Mouse (Mus musculus) fibroblast of lung, adult 2 months (primary cell): ENCODE results near the gene Galnt2.

Experiments
- DNase-seq: peaks from one replicate; pipeline ENCODE4 v3.0.0-alpha.2; 2011; ENCODE audit warnings: low read depth

The Galnt2 gene

DNA sequence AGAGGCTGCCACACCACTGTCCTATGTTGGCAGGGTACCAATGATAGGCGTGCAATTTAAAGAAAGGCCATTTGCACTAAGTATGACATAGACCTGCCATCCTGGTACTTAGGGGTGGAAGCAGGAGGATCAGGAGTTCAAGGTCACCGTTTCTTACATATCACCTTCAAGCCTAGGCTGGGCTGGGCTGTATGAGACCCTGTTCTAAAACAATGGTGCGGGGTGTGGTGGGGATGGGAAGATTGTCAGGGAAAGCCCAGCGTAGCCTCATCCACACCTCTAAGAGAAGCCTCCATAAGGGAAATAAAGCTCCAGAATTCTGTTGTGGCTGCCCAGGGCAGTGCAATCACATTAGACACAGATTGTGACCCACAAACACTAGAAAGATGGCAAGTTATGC, 4.3 kb downstream of the Galnt2 start:
- DNase-seq = no peak

DNA sequence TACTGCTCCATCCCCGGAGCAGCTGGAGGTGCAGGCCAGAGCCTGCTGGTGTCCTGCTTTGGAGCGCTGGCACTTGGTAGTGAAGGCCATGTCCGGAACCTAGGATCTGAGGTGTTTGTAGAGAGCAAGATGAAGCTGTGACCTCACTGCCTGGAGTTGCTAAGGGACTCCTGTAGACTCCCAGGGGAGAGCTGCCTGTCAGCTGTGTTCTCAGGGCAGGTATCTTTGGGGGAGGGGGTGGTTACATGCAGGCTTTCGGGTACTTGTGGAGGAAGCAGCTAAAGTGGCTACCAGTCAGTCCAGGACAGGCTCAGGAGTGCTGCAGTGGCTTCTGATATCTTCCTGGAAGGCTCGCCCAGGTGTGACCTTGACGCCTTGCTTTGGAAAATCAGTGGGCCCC, 8.2 kb downstream of the Galnt2 start:
- DNase-seq = no peak

DNA sequence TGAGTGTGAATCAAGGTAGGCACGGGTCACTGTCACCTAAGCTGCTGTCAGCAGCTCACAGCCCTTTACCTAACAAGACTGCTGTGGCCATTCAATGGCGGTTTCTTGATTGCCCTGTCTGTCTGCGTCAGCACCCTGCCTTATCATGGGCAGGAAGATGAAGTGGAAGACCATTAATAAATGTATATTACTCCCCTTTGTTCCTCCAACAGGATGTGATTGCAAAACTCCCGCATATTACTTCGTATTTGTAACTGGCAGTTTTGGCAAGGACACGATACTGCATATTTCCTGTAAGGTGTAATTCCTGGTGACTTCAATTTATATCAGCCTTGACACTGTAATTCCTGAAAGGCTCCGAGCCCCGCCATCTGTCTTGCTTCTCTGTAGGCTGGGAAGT, 9.7 kb downstream of the Galnt2 start:
- DNase-seq = no peak

DNA sequence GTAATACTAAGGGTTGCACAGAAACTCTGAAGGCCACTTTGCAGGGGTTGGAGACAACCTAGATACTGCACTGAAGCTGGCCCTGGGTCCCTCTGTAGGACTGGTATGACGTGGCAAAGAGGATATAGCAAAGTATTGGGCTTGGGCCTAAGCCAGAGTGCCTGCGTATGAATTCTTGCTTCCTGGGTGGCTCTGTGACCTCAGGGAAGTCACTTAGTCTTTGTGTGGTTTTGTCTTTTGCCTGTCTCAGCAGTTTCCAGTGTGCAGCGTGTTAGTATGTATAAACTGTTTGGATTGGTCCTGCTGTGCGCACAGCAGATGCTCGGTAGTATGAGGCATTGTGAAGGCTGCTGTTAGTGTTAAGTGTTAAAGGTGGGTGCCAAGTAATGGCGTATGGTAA, 11.0 kb downstream of the Galnt2 start:
- DNase-seq = no peak

DNA sequence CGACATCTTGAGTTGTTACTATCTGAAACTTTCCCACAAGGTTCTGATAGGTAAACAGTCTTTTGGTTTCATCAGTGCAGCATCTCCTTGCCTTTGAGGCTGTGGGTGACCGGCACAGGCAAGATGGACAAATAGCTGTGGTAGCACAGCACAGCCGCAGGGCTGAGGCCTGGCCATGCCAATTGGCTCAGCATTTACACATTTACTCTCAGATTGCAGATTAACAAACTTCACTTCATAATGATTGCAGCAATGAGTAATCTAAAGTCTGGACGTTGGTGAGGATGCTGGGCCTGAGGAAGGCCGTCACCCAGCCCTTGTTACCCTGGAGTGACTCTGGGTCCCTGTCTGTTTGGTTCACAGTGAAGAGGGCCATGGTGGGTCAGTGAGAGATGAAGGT, 11.7 kb downstream of the Galnt2 start:
- DNase-seq = no peak

DNA sequence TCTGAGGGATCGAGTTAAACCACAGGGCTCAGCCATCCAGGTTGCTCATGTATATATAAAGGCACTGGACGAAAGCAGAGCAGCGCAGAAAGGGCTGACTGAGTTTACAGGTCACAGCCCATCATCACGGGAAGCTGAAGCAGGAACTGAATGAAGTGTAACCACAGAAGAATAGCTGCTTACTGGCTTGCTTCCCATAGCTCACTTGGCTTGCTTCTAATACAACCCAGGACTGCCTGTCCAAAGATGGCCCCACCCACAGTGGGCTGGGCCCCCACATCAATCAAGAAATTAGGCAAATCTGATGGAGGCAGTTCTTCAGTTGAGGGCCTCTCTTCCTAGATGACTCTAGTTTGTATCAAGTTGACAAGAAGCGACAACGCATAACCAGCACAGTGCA, 16.4 kb downstream of the Galnt2 start:
- DNase-seq = no peak

DNA sequence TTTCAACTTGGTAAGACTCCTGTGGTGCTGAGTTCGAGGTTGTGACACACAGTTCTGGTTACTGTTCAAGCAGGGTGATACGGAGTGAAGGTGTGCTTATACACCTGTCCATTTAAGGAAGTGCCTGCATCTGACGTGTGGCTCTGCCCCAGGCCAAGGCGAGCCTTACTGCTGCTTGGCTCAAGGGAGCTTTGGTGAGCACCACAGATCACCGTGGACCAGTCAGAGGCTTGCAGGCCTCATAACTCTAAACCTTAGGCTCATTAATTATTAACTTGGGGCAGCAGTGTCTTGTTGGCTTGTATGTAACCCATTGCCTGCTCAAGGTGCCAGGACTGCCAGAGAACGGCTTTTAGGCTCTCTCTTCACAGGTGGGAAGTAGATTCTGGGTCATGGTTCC, 17.5 kb downstream of the Galnt2 start:
- DNase-seq = no peak

DNA sequence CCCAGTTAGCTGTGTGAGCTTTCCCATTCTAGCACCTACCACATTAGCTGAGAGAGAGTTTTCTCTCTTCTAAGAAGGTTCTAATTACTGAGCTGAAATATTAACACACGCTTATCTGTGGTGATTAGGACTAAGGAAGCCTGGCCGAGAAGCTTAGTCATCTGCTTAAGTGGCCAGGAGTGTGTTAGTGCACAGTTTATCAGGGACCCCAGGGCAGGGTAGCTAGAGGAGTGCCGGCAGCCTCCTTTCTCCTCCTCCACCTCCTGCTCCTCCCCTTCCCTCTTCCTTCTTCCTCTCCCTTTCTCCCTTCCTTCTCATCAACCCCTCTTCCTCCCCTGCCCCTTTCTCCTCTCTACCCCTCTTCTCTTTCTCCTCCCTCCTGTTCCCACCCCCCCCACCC, 19.1 kb downstream of the Galnt2 start:
- no peak for DNase-seq

DNA sequence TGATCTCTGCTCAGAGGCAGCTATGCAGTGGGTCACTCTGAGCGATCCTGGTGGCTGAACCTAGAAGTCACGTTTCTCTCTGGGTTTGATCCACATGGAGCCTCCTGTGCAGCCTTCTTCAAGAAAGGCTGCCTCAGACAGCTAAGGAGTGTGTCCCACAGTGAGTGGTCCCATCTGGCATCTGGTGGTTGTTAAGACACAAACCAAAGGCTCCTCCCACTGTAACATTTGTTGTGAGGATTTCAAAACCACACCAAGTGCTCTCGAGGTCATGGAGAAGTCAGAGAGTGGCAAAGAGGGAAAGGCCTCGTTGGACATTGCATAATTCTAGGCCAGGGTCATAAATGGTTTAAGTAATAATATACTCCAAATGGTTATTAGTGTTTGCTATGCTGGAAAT, 19.6 kb downstream of the Galnt2 start:
- no peak for DNase-seq

DNA sequence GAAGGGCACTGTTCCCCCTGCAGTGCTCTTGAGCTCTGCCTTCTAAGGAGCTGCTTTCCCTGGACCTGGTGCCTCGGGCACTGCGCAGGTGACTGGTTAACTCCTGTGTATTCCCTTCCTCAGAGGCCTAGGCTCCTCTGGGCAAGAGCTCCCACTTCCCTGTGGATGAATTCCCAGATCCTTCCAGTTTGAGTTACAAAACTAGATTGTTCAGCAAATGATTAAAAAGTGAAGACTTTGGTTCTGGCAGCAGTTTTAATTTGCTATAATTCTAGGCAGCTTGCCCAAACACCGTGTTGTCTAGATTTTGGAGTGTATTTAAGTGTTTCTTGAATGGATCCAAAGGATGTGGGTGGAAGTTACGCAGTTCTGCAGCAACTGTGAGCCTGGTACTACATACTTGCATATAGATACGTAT, 21.4 kb downstream of the Galnt2 start:
- peak; percentile 63 for DNase-seq

DNA sequence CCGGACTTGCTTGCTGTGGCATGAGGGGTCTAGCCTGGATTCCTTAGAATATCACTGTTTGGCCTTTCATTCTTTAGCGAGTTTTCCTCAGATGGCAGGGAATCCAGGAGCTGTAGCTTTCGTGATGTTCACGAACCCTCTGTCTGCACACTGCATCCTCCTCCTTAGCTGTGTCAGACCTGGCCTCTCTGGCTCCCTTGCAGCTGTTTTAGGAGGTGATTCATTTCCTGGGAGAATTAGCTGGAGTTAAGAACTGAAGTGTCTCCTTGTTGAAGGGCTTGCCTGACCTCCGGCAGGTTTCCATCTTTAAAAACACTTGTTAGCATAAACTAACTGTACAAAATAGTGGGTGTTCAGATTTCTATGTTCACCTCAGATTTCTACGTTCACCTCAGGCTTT, 22.7 kb downstream of the Galnt2 start:
- DNase-seq = no peak

DNA sequence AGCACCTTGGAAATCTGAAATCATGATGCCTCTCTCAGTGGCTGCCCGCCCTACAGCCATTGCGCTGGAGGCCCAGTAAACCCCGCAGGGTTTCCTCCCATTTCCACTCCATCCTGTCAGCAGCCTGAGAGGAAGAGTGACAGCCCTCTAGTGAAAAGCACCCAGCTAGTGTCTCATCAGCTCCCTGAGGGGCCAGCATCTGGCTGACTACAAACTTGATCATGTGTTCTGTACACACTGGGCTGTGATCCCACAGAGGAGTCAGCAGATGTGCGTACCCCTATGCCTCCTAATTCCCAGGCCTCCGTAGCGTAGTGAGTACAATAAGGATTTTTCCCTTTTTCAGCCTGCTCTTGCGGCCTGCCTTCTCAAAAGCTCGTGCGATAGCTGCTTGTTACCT, 25.6 kb downstream of the Galnt2 start:
- no peak for DNase-seq

DNA sequence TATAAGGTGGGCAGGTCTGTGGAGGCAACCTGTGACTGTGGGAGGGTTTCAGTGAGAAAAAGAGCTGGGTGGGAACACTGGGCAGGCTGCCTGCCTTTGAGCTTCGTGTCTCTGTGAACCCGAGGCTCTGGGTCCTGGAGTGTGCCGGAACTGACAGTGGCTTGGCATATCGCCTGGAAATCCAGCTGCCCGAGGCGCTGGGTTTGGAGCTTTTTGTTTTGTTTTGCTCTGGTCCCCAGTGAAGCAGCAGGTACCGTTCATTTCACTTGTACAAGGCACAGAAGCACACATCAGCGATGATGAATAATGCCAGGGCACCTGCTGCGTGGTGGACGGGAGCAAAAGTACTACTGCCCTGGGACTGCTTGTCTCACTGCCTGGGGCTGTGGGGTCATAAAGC, 26.2 kb downstream of the Galnt2 start:
- DNase-seq = peak; percentile 76

DNA sequence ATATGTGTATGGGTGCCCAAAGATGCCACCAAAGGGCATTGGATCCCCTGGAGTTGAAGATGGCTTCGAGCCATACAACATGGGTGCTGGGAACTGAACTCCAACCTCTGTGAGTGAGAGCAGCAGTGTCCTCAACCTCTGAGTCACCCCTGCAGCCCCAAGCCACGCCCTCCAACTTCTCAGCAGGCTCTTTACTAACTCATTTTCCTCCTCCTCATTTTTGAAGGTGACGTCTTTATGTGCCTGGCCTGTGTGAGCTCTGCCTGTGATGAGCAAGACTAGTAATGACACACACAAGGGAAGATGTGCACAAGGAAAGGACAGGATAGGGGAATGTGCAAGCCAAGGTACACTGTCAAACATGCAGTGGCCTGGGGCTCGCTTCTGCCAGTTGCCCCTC, 28.0 kb downstream of the Galnt2 start:
- DNase-seq = no peak

DNA sequence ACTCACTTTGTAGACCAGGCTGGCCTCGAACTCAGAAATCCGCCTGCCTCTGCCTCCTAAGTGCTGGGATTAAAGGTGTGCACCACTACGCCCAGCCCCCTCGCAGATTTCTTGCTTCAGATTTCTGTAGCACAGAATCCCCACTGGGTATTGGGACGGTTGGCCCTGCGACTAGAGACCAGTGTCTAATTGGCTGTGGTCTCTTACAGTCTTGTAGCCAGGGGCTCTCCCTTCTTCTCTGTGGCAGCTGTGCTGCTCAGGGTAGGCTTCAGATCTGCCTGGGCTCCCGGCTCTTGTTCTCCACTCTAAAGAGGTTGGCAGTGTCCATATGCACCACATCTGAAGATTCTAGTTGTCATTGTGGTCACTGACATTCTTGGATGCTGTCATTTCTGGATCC, 28.7 kb downstream of the Galnt2 start:
- no peak for DNase-seq

DNA sequence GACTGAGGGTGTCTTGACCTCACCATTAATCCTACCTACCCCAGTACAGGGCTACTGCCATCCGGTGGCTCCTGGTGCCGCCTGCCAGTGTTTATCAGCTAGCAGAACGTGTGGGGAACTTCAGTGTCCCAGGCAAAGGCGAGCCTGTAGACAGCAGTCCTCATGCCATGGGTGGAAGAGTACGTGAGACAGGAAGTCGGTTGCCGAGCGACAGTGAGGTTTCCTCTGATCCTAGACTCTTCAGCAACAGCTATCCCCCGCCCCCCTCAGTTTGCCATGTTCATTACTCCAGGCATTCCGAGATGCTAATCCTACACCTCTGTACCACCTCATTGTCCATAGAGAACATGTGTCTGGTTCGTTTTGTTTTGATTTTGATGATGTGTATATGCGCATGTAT, 29.2 kb downstream of the Galnt2 start:
- DNase-seq = no peak

DNA sequence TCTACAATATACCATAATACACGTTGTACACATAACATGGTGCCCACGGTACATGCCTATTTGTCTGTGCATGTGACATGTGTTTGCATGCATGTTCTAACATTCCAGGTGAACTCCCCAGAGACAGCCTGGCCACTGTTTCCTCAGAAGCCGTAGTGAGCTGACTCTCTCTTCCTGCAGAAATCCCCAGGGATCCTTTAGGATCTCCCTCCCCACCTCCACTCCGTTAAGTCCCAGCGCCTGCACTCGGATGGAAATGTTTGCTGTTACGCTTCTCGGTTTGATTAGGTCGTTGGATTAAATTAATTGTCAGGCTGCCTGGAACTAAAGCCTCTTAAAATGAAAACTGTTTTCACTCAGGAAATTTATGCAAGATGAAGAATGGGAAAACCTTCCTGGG, 31.9 kb downstream of the Galnt2 start:
- no peak for DNase-seq

DNA sequence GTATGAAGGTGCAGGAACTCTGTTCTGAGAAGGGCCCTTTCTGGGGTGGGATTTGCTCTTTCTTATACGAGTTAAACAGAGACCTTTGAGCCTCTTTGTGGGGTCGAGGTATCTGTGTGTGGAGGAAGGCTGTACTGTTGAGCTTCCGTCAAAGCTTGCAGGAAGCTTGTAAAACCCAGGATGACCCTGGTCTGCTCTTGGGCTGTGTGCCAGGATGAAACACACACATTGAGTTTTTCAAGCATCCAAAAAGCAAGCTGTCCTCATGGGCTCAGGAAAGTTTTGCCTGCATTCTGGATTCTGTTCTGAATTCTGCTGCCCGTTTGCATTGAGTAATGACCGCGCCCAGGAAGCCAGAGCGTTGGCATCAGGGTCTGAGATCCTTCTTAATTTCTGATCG, 32.8 kb downstream of the Galnt2 start:
- no peak for DNase-seq

DNA sequence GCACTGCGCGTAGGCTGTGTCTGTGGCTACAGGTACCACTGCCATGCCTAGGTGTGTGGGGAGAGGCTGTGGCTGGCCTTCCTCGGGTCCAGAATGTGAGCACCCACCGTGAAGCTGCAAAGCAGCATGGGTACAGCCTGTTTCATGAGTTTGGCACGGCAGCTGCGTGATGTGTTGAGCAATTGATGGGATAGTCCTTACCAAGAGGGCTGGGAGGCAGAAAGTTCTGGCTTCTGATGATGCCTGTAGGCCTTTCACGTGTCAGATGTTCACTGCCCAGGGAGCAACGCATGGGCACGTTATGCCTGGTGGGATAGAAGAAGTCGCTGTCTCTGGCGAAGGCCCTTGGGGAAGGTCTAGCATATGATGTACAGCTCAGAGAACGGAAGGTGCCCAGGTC, 33.5 kb downstream of the Galnt2 start:
- DNase-seq = no peak

DNA sequence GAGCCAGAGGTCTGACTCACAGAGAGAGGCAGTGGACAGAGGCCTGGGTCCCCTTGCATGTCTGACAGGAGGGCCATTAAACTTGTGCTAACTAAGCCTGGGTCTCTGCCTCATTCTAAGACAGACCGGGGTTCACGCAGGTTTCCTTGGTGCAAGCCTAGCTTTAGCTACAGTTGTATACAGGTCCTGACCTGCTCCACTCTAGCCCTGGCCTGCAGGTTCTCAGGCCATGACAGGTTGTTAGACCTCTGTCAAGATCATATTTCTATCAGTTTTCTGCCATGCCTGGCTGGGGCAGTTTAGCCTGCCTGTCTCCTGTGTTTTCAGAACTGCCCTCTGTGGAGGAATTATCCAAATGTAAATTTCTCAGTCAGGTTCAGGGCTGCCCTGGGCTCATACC, 33.9 kb downstream of the Galnt2 start:
- no peak for DNase-seq

DNA sequence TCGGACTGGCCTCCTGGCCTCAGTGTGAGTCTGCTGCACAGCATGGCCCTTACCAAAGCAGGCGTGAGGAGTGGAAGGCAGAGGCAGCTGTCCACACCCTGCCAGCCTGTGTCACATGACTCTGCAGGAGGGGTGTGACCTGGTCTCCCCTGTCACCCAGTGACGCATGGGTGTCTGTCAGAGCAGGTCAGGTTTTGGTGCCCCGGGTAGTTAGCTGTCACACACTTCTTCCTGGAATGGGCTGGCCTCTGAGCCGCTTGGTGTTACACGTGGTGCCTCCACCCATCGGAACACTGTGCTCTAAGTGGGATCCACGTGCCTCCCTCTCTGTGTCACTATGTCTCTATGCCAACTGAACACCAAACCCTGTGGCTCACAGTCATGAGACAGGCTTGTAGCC, 34.6 kb downstream of the Galnt2 start:
- DNase-seq = no peak

DNA sequence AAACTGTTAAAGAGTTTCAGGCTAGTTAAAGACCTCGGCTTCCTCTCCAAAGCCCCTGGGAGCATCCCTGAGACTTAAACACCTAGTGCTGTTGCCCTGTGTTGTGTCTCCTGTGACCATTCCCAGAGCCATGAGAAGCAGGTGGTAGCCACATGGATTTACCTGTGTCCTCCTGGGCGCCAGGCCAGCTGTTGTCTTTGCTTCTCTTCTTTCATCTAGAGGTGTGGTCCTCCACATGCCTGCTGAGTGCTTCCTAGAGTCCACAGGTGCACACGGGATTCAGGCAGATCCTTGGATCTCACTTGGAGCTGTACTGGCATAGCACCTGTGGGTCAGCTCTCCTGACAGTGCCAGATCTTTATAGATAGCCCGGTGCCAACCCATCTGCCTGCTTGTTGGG, 36.0 kb downstream of the Galnt2 start:
- DNase-seq = no peak

DNA sequence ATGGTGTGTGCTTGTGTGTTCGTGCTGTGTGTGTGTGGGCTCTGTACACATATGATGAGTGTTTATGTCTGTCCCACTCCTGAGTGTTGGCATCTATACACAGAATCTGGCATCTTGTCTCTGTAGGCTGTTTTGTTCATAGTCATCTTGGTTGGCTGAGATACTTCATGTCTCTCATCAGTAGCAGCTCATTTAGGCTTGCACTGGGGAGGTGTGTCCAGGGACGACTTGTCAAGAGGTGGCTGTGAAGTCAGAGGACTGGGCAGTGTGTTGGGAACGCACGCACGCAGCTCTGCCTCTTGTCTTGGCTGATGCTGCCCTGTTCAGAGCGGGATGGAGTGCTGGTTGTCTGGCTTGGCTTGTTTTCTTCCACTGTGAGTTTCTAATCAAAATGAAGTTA, 39.3 kb downstream of the Galnt2 start:
- no peak for DNase-seq

DNA sequence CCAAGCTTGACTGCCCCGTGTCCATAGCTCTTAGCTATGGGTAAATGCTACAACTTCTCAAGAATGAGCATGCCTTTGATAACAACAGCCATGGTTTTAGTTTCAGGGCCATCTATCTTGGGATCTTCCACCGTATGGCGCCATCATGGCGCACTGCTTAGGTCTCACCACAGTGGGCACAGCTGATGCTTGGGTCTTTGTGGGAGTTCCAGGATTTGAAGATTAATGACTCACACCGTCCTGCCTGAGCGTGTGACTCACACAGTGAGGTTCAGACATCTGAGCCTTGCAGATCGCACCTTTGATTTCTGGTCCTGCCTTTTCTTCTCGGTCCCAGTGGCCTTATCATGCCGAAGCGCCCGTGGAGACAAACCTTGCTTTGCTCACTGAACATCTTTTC, 39.7 kb downstream of the Galnt2 start:
- no peak for DNase-seq

DNA sequence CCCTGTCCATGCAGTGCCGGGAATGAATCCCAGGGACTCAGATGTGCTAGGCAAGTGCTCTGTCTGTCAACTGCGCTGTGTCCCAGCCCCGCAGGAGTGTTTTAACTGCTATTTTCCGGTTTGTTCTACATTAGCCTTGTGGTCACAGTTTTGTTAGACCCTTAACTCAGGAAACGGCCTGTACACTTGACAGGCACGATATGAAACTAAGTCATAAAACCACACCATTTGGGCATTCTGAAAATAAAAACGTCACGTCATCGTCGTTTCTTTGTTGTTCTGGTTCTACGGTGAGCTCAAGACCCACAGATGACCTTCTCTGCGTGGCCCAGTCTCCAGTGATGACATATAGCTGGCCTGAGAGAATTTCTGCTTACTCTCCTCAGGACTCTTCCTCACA, 40.3 kb downstream of the Galnt2 start:
- DNase-seq = no peak

DNA sequence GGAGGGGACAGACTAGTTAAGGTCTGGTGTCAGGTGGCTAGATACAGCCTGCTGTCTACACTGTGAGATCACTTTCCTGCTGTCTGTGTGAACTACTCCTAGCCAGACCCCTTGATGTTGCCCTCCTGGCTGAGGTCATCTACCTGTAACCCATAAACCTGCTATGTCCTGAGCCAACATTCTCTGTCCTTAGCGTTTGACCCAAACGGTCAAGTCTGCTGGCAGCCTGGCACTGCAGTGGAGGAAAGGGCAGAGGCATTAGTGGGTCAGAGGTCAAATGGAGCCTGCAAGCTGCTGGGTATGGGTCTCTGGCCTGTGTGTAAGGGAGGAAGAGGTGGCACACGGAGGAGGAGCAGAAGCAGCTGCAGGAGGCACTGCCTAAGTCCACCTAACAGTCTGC, 41.6 kb downstream of the Galnt2 start:
- DNase-seq = no peak
